Mouse (Mus musculus) neural tube, embryonic 10.5 days (tissue): ENCODE results near the gene Hephl1.
A peak's percentile ranks its signal among the peaks of the same experiment; 100 is the strongest.

Source experiments
- DNase-seq: peaks from one replicate; pipeline ENCODE4 v3.0.0-alpha.2; 2017; ENCODE audit warnings: low spot score; ENCODE audit errors: extremely low spot score

The Hephl1 gene

GRCm38 (mm10) chr9:15060026-15060425 is 51.9 kb downstream of the Hephl1 start:
- no peak for DNase-seq

- no peak for DNase-seq
These were observed 66.2 kb downstream of the Hephl1 start for GRCm38 (mm10) chr9:15045740-15046139.

GRCm38 (mm10) chr9:15045084-15045669 is 66.7 kb downstream of the Hephl1 start, which contains the start of gene Panx1:
Panx1 (minus strand) TSS chr9:15045478.
- DNase-seq, result peak; percentile 83

- peak; percentile 52 for DNase-seq
These were observed 67.4 kb downstream of the Hephl1 start for GRCm38 (mm10) chr9:15044391-15045083.

- no peak for DNase-seq
These were observed 70.4 kb downstream of the Hephl1 start for GRCm38 (mm10) chr9:15041556-15041955.

GRCm38 (mm10) chr9:15039848-15040247 is 72.1 kb downstream of the Hephl1 start:
- DNase-seq, result no peak

- DNase-seq, result no peak
These were observed 74.2 kb downstream of the Hephl1 start for GRCm38 (mm10) chr9:15037704-15038103.

DNA sequence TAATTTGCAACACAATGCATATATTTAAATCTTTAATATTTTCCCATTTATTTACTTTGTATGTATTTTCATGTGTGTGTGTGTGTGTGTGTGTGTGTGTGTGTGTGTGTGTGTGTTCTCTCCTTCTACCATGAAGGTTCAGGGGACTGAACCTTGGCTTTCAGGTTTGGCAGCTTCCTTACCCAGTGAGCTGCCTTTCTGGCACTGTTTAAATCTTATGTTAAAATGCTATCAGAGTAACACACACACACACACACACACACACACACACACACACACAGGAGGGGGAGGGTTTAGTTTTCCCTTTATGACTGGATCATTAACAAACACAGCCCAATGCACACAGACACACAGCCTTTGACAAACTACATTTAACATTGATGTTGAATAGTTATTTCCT is 74.7 kb downstream of the Hephl1 start:
- no peak for DNase-seq

- no peak for DNase-seq
These were observed 75.1 kb downstream of the Hephl1 start for GRCm38 (mm10) chr9:15036807-15037206.

- no peak for DNase-seq
These were observed 75.5 kb downstream of the Hephl1 start for GRCm38 (mm10) chr9:15036405-15036804.

GRCm38 (mm10) chr9:15035979-15036378 is 75.9 kb downstream of the Hephl1 start:
- no peak for DNase-seq

DNA sequence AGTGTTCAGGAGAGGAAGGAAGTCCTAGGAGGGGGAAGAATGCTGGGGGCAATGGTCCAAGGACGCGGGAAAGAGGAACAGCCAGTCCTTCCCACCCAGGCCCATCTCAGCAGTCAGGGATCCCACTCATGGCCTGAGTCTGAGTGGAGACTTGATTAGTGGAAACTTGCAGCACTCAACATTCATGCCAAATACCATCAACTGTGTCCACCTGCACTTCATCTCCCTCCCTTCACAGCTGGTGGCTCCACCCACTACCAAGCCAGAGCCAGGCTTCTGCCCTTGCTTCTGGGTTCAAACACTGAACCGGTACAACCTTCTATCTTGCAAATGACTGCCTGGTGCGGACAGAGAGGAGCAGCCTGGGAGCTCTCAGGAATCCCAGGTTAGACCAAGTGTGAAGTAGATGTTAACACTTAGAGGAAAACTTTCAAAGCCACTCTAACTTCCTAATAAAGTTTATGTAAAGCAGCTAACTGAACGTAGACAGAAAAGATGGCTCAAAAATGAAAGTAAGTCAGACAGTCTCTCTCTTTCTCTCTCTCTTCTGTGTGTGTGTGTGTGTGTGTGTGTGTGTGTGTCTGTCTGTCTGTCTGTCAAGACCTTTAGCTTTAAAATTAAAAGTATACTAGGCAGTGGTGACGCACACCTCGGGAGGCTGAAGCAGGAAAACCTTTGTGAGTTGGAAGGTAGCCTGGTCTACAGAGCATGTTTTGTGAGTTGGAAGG is 77.2 kb downstream of the Hephl1 start:
- DNase-seq, result no peak

- DNase-seq, result no peak
These were observed 78.2 kb downstream of the Hephl1 start for GRCm38 (mm10) chr9:15033568-15034160.

- no peak for DNase-seq
These were observed 79.1 kb downstream of the Hephl1 start for GRCm38 (mm10) chr9:15032797-15033196.

DNA sequence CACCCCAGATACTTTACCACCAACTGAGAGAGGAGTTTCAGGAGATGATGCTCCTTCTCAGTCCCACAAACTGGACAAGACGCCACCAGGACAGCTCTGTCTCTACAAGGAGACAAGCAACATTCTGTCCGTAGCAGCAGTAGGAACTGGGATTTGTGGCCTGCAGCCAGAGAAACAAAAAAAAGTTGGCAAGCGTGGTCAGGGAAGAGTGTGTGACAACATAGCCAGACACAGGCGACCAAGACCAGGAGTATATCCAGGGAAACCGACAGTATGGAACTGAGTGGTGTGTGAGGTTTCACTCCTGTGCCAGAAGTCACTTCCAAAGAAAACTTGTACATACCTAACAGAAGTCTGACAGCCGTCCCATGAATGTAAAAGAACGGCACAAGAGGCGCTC is 81.1 kb downstream of the Hephl1 start:
- DNase-seq, result no peak

- DNase-seq, result peak; percentile 42
These were observed 82.7 kb downstream of the Hephl1 start for GRCm38 (mm10) chr9:15029025-15029727.

- DNase-seq, result no peak
These were observed 84.2 kb downstream of the Hephl1 start for GRCm38 (mm10) chr9:15027725-15028124.

GRCm38 (mm10) chr9:15023049-15023448 is 88.9 kb downstream of the Hephl1 start:
- no peak for DNase-seq

DNA sequence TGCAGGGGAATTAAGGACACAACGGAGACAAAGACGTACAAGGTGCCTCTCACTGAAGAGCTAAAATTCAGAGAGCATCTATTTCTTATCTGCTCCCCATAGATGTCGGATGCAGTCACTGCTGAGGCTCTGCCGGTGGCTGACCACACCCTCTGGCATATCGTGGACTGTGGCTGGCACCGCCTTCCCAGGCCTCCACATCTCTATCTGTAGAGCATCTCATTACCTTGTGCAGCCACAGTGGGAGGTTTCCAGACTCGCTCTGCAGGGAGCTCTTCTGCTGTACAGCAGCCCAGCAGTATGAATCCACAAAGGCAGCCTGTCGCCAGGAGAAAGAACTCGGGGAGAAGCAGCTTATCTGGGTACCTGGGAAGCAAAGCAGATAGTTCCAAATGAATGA is 90.8 kb downstream of the Hephl1 start:
- no peak for DNase-seq

GRCm38 (mm10) chr9:15020561-15021080 is 91.3 kb downstream of the Hephl1 start:
- DNase-seq, result no peak

DNA sequence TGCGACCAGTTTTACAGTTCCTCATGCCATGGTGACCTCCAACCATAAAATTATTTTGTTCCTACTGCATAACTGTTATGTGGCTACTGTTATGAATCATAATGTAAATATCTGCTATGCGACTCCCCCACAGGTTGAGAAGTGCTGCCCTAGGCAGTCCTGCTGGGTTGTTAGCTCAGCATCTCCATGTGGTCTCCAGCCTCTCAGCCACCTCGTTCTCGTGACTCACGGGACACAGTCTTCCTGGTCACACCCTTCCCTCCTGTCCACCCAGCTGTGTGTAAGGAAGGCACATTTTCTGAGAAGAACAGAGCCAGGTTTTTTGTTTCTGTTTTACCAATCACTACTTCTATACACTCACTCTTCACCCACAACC is 93.2 kb downstream of the Hephl1 start:
- no peak for DNase-seq
